Mouse (Mus musculus): Measurements from ENCODE around the gene Ifnb1. TPM values are rescaled to one million over a fixed set of nuclear protein-coding genes. Genes with fewer than 3 reads are reported as not detected.
"Not testable (repeated sequence)": the region's sequence is repeated elsewhere in the genome, so short reads cannot be mapped to it uniquely, and the experiment has no call there.

Gene Ifnb1
- polyA plus RNA-seq (2015; fragmentation: Nextera tagmentation; extraction: Ambion mirVana), result not detected in 2 replicates

- Histone ChIP-seq H3K9ac (no peak within 1 kb of the TSS), H3K4me1 (0 out of 2 replicates have a peak, but pooled peaks cover 9% of the 10 kb centered on the region), H3K4me2 (no peak within 1 kb of the TSS), H3K36me3 (ENCODE audit: poor library complexity, severe bottlenecking) (no peaks in the 10 kb centered on the region), H3K4me3 (no peak within 1 kb of the TSS), H3K27me3 (no peaks in the 10 kb centered on the region), H3K27ac (no peak within 1 kb of the TSS), H3K9me3 (replicated peaks) (no peaks in the 10 kb centered on the region)
- no peak for ATAC-seq
- 97% methylated on average over 4 of the region's 4 CpGs for WGBS
Measured at GRCm38 (mm10) chr4:88522674-88523073, at the start of gene Ifnb1. Gene Ifnb1, minus strand, starts transcription at chr4:88522774.

GRCm38 (mm10) chr4:88571698-88572097 is 49.1 kb upstream of the Ifnb1 start, which contains the start of gene Ifna14:
Gene Ifna14, minus strand, starts transcription at chr4:88571798.
- Histone ChIP-seq H3K36me3 (ENCODE audit: poor library complexity, severe bottlenecking) (no peaks in the 10 kb centered on the region), H3K4me2 (no peak within 1 kb of the TSS), H3K9me3 (replicated peaks) (no peaks in the 10 kb centered on the region), H3K4me1 (no peaks in the 10 kb centered on the region), H3K9ac (no peak within 1 kb of the TSS), H3K27ac (no peak within 1 kb of the TSS), H3K4me3 (no peak within 1 kb of the TSS), H3K27me3 (no peaks in the 10 kb centered on the region)
- 58% methylated on average over 1 of the region's 1 CpGs for WGBS
- no peak for ATAC-seq

- no peaks in the 10 kb centered on the region for H3K27me3 ChIP-seq
- WGBS, result 83% methylated on average over 1 of the region's 1 CpGs
- no peak overlapping the region for H3K9ac ChIP-seq
- no peaks in the 10 kb centered on the region for H3K9me3 ChIP-seq (replicated peaks)
- H3K4me2 ChIP-seq, result no peak overlapping the region
- ATAC-seq, result no peak
- H3K36me3 ChIP-seq (ENCODE audit: poor library complexity, severe bottlenecking), result no peaks in the 10 kb centered on the region
- H3K4me3 ChIP-seq, result no peak overlapping the region
- H3K4me1 ChIP-seq, result no peaks in the 10 kb centered on the region
- no peak overlapping the region for H3K27ac ChIP-seq
Measured at GRCm38 (mm10) chr4:88561791-88562190, 39.2 kb upstream of the Ifnb1 start.

- not testable (repeated sequence) for H3K9ac ChIP-seq; H3K9me3 ChIP-seq (replicated peaks); H3K4me1 ChIP-seq; H3K27me3 ChIP-seq; H3K27ac ChIP-seq; H3K36me3 ChIP-seq (ENCODE audit: poor library complexity, severe bottlenecking); H3K4me2 ChIP-seq; H3K4me3 ChIP-seq; ATAC-seq
Measured at GRCm38 (mm10) chr4:88558145-88558544, 35.6 kb upstream of the Ifnb1 start, which contains the start of gene Ifna15. Gene Ifna15, minus strand, starts transcription at chr4:88558245.

- H3K36me3 ChIP-seq (ENCODE audit: poor library complexity, severe bottlenecking), result no peaks in the 10 kb centered on the region
- H3K4me1 ChIP-seq, result no peaks in the 10 kb centered on the region
- H3K27ac ChIP-seq, result no peak overlapping the region
- no peaks in the 10 kb centered on the region for H3K27me3 ChIP-seq
- peak; percentile 71; the same call in 1 of the 2 replicates for ATAC-seq
- peak overlapping the region; percentile 16; the same call in 1 of the 2 replicates for H3K4me3 ChIP-seq
- WGBS, result 30% methylated on average over 22 of the region's 22 CpGs
- no peak overlapping the region for H3K9ac ChIP-seq
- peak overlapping the region; percentile 53 for H3K4me2 ChIP-seq
- H3K9me3 ChIP-seq (replicated peaks), result no peaks in the 10 kb centered on the region
Measured at GRCm38 (mm10) chr4:88550161-88550945, 27.8 kb upstream of the Ifnb1 start.

- ATAC-seq, result no peak
- no peaks in the 10 kb centered on the region for H3K4me1 ChIP-seq
- H3K4me3 ChIP-seq, result no peak overlapping the region
- H3K4me2 ChIP-seq, result no peak overlapping the region
- no peak overlapping the region for H3K9ac ChIP-seq
- H3K27ac ChIP-seq, result no peak overlapping the region
- 71% methylated on average over 1 of the region's 1 CpGs for WGBS
- no peaks in the 10 kb centered on the region for H3K27me3 ChIP-seq
- H3K36me3 ChIP-seq (ENCODE audit: poor library complexity, severe bottlenecking), result no peaks in the 10 kb centered on the region
- no peaks in the 10 kb centered on the region for H3K9me3 ChIP-seq (replicated peaks)
Measured at GRCm38 (mm10) chr4:88547986-88548385, 25.4 kb upstream of the Ifnb1 start.

GRCm38 (mm10) chr4:88543649-88544234 is 21.2 kb upstream of the Ifnb1 start:
- Histone ChIP-seq H3K4me2 (no peak overlapping the region), H3K4me3 (no peak overlapping the region), H3K36me3 (ENCODE audit: poor library complexity, severe bottlenecking) (no peaks in the 10 kb centered on the region), H3K4me1 (no peaks in the 10 kb centered on the region), H3K9ac (no peak overlapping the region), H3K9me3 (replicated peaks) (no peaks in the 10 kb centered on the region), H3K27me3 (no peaks in the 10 kb centered on the region), H3K27ac (no peak overlapping the region)
- peak; percentile 87 for ATAC-seq
- 46% methylated on average over 2 of the region's 2 CpGs for WGBS

GRCm38 (mm10) chr4:88537328-88537727 is 14.8 kb upstream of the Ifnb1 start:
- H3K27ac ChIP-seq, result no peak overlapping the region
- H3K36me3 ChIP-seq (ENCODE audit: poor library complexity, severe bottlenecking), result no peaks in the 10 kb centered on the region
- H3K27me3 ChIP-seq, result no peaks in the 10 kb centered on the region
- H3K4me2 ChIP-seq, result no peak overlapping the region
- no peak overlapping the region for H3K9ac ChIP-seq
- no peak for ATAC-seq
- no peaks in the 10 kb centered on the region for H3K4me1 ChIP-seq
- WGBS, result 84% methylated on average over 12 of the region's 12 CpGs
- no peak overlapping the region for H3K4me3 ChIP-seq
- no peaks in the 10 kb centered on the region for H3K9me3 ChIP-seq (replicated peaks)

GRCm38 (mm10) chr4:88536640-88537039 is 14.1 kb upstream of the Ifnb1 start:
- WGBS, result 79% methylated on average over 7 of the region's 7 CpGs
- Histone ChIP-seq H3K4me3 (no peak overlapping the region), H3K4me2 (no peak overlapping the region), H3K27ac (no peak overlapping the region), H3K9ac (no peak overlapping the region), H3K36me3 (ENCODE audit: poor library complexity, severe bottlenecking) (no peaks in the 10 kb centered on the region), H3K27me3 (no peaks in the 10 kb centered on the region), H3K4me1 (no peaks in the 10 kb centered on the region), H3K9me3 (replicated peaks) (no peaks in the 10 kb centered on the region)
- no peak for ATAC-seq

GRCm38 (mm10) chr4:88535742-88536141 is 13.2 kb upstream of the Ifnb1 start:
- no peak overlapping the region for H3K4me3 ChIP-seq
- 100% methylated on average over 1 of the region's 1 CpGs for WGBS
- no peak overlapping the region for H3K9ac ChIP-seq
- H3K27ac ChIP-seq, result no peak overlapping the region
- H3K4me2 ChIP-seq, result no peak overlapping the region
- ATAC-seq, result no peak
- no peaks in the 10 kb centered on the region for H3K4me1 ChIP-seq
- no peaks in the 10 kb centered on the region for H3K27me3 ChIP-seq
- H3K9me3 ChIP-seq (replicated peaks), result no peaks in the 10 kb centered on the region
- no peaks in the 10 kb centered on the region for H3K36me3 ChIP-seq (ENCODE audit: poor library complexity, severe bottlenecking)

GRCm38 (mm10) chr4:88534903-88535302 is 12.3 kb upstream of the Ifnb1 start:
- H3K36me3 ChIP-seq (ENCODE audit: poor library complexity, severe bottlenecking), result no peaks in the 10 kb centered on the region
- H3K4me3 ChIP-seq, result no peak overlapping the region
- no peak overlapping the region for H3K9ac ChIP-seq
- H3K27ac ChIP-seq, result no peak overlapping the region
- no peaks in the 10 kb centered on the region for H3K4me1 ChIP-seq
- ATAC-seq, result no peak
- no peaks in the 10 kb centered on the region for H3K27me3 ChIP-seq
- no peak overlapping the region for H3K4me2 ChIP-seq
- no peaks in the 10 kb centered on the region for H3K9me3 ChIP-seq (replicated peaks)
- WGBS, result 82% methylated on average over 1 of the region's 1 CpGs

GRCm38 (mm10) chr4:88533499-88533898 is 10.9 kb upstream of the Ifnb1 start:
- 97% methylated on average over 2 of the region's 2 CpGs for WGBS
- Histone ChIP-seq H3K36me3 (ENCODE audit: poor library complexity, severe bottlenecking) (no peaks in the 10 kb centered on the region), H3K27me3 (no peaks in the 10 kb centered on the region), H3K9ac (no peak overlapping the region), H3K27ac (no peak overlapping the region), H3K4me2 (no peak overlapping the region), H3K9me3 (replicated peaks) (no peaks in the 10 kb centered on the region), H3K4me1 (no peaks in the 10 kb centered on the region), H3K4me3 (no peak overlapping the region)
- ATAC-seq, result no peak

Data from forebrain, embryonic 13.5 days (tissue).